Mouse (Mus musculus) forebrain, embryonic 11.5 days (tissue): ENCODE data around the gene Tcap. TPM values are rescaled to one million over a fixed set of nuclear protein-coding genes. Genes with fewer than 3 reads are reported as not detected.

Experiments used
- ATAC-seq: fragments of 200-750 bp; cut with Nextera tagmentation; replicated peaks from 2 replicates; pipeline ENCODE4 v1.8.0; 2017; ENCODE audit warnings: moderate TSS enrichment; ENCODE audit not compliant: low FRiP score
- DNase-seq: peaks from one replicate; pipeline ENCODE4 v3.0.0-alpha.2; 2017; ENCODE audit warnings: low spot score
- H3K27ac ChIP-seq: fragments of 300-500 bp; sonication (generic); 2 replicates; pipeline ENCODE4 v1.5.1; 2014; ENCODE audit warnings: low read depth, low read length
- H3K27me3 ChIP-seq: fragments of 300-500 bp; sonication (generic); 2 replicates; pipeline ENCODE4 v1.6.1; 2014; ENCODE audit warnings: mild to moderate bottlenecking, low read length, mixed read lengths; ENCODE audit not compliant: control insufficient read depth, insufficient read depth
- H3K36me3 ChIP-seq: fragments of 300-500 bp; sonication (generic); 2 replicates; pipeline ENCODE4 v1.6.1; 2014; ENCODE audit warnings: mild to moderate bottlenecking, low read length, moderate library complexity, mixed read lengths; ENCODE audit not compliant: control insufficient read depth, insufficient read depth
- H3K4me1 ChIP-seq: fragments of 300-500 bp; sonication (generic); replicated peaks from 2 replicates; pipeline ENCODE4 v1.6.1; 2014; ENCODE audit warnings: low read length, mixed read lengths; ENCODE audit not compliant: control insufficient read depth, insufficient read depth
- H3K4me2 ChIP-seq: fragments of 300-500 bp; sonication (generic); 2 replicates; pipeline ENCODE4 v1.6.1; 2014; ENCODE audit warnings: low read depth, mild to moderate bottlenecking, low read length, moderate library complexity, mixed read lengths; ENCODE audit not compliant: severe bottlenecking
- H3K4me3 ChIP-seq: fragments of 300-500 bp; sonication (generic); 2 replicates; pipeline ENCODE4 v1.5.1; 2014; ENCODE audit warnings: low read depth, low read length
- H3K9ac ChIP-seq: fragments of 300-500 bp; sonication (generic); 2 replicates; pipeline ENCODE4 v1.6.1; 2014; ENCODE audit warnings: low read length
- H3K9me3 ChIP-seq: fragments of 300-500 bp; sonication (generic); 2 replicates; pipeline ENCODE4 v1.6.1; 2016; ENCODE audit warnings: low read length, mixed read lengths; ENCODE audit not compliant: control insufficient read depth
- WGBS: fragments of 180-500 bp; shearing (Covaris S2); extraction: QIAGEN DNeasy Blood & Tissue Kit; methylation state at CpG from one replicate; pipeline ENCODE4 v1.1.7; 2014; 5-methylcytosine and 5-hydroxymethylcytosine counted together
- polyA plus RNA-seq: library from polyadenylated mRNA; unstranded; fragments of >200 nt; fragmentation: Nextera tagmentation; extraction: Ambion mirVana; gene quantifications from 2 replicates; pipeline ENCODE4 v1.2.1, GENCODE M21; 2014

The Tcap gene
- polyA plus RNA-seq, 1 experiment from 2014 or later = not detected

DNA sequence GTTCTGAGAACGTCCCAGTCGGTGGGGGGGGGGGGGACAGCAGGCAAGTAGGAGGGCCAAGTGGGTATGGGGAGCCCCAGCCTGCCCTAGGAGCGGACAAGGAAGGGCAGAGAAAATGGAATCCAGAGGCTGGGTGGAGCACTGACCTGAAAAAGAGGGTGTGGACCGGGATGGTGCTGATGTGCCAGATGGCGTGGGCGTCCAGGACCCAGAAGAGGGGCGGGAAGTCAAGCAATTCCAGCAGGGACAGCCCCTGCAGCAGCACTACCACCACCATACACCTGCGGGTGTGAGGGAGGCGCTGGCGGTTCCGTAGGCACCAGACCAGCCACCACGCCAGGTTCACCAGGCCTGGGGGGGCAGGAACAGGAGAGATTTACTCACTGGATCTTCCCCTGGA, 6.5 kb downstream of the Tcap start:
- Histone ChIP-seq H3K9me3 (no peaks in the 10 kb centered on the region), H3K27me3 (peaks cover 26% of the 10 kb centered on the region), H3K27ac (no peak overlapping the region), H3K9ac (no peak overlapping the region), H3K4me2 (no peak overlapping the region), H3K36me3 (no peaks in the 10 kb centered on the region), H3K4me3 (no peak overlapping the region), H3K4me1 (0 out of 2 replicates have a peak, but pooled peaks cover 2% of the 10 kb centered on the region)
- WGBS = 71% methylated on average over 12 of the region's 12 CpGs
- no peak for DNase-seq
- no peak for ATAC-seq

- Histone ChIP-seq H3K9me3 (no peaks in the 10 kb centered on the region), H3K27ac (no peak overlapping the region), H3K36me3 (no peaks in the 10 kb centered on the region), H3K4me2 (no peak overlapping the region), H3K9ac (no peak overlapping the region), H3K4me3 (no peak overlapping the region), H3K4me1 (0 out of 2 replicates have a peak, but pooled peaks cover 2% of the 10 kb centered on the region), H3K27me3 (peaks cover 12% of the 10 kb centered on the region)
- no peak for DNase-seq
- ATAC-seq = no peak
- 19% methylated on average over 8 of the region's 8 CpGs for WGBS
Observed at GRCm38 (mm10) chr11:98392034-98392433, 8.4 kb downstream of the Tcap start.

DNA sequence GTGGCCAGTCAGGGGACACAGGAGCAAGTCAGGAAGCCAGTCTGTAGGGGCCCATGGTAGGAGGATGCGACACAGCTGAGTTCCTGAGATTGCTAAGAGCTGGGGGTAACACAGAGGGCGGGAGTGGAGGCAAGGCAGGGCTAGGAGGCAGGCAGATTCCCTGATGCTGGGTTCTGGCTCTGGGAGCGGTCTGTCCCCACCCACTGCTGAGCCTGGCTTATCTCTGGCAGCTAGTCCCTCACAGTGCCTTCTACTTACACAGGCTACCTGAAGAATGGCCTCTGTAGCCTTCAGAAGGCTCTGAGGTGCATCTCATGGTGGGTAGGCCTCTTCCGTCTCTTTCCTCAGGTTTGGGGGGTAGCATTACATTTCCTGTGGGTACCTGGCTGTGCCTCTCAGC, 9.0 kb downstream of the Tcap start:
- no peak overlapping the region for H3K9ac ChIP-seq
- H3K9me3 ChIP-seq = no peaks in the 10 kb centered on the region
- no peak overlapping the region for H3K27ac ChIP-seq
- H3K36me3 ChIP-seq = no peaks in the 10 kb centered on the region
- WGBS = 49% methylated on average over 4 of the region's 4 CpGs
- no peak overlapping the region for H3K4me2 ChIP-seq
- no peak for ATAC-seq
- H3K4me3 ChIP-seq = no peak overlapping the region
- H3K4me1 ChIP-seq = 0 out of 2 replicates have a peak, but pooled peaks cover 2% of the 10 kb centered on the region
- H3K27me3 ChIP-seq = peaks cover 6% of the 10 kb centered on the region
- no peak for DNase-seq

DNA sequence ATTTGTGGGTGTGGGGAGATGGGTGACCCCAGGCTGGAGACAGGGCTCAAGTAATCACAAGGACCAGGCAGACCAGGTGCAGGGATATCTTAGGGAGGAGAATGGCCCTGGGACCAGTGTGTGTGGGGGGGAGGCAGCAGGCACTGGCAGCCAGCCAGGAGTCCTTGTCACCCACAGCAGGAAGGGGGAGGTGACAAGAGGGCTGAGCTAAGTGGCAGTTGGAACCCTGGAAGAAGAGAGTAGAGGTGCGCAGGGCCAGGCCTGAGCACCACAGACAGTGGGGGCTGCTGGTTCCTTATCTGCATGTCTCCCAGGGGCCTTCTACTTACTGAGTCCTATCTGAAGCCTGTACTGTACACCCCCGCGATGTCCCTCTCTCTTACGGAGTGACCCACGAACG, 9.7 kb downstream of the Tcap start:
- Histone ChIP-seq H3K9ac (no peak overlapping the region), H3K4me2 (no peak overlapping the region), H3K36me3 (no peaks in the 10 kb centered on the region), H3K27ac (no peak overlapping the region), H3K9me3 (no peaks in the 10 kb centered on the region), H3K4me1 (0 out of 2 replicates have a peak, but pooled peaks cover 2% of the 10 kb centered on the region), H3K27me3 (peaks cover under 1% of the 10 kb centered on the region; the same call in 1 of the 2 replicates), H3K4me3 (no peak overlapping the region)
- ATAC-seq (no peak), DNase-seq (no peak)
- WGBS = 79% methylated on average over 6 of the region's 6 CpGs

DNA sequence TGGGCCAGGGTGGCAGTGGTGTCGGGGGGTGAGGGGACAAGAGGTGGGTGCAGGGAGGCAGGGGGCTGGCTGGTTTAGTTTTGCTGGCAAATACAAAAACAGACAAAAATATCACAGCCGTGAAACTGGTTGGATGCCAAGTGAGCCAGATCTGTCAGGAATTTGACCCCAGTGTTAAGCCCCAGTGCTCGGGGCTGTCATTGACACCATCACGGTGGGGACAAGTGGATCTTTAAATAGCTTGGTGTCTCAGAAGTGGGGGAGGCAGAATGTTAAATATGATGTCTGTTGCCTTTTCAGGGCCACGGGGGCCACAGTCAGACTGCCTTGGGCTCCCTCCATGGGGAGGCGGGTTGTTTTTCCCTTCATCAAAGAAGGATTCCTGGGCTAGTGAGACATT, 10.7 kb downstream of the Tcap start:
- H3K36me3 ChIP-seq = no peaks in the 10 kb centered on the region
- H3K4me1 ChIP-seq = no peaks in the 10 kb centered on the region
- no peaks in the 10 kb centered on the region; the same call in 1 of the 2 replicates for H3K27me3 ChIP-seq
- H3K4me3 ChIP-seq = no peak overlapping the region
- H3K4me2 ChIP-seq = no peak overlapping the region
- DNase-seq = no peak
- ATAC-seq = no peak
- no peaks in the 10 kb centered on the region for H3K9me3 ChIP-seq
- H3K9ac ChIP-seq = no peak overlapping the region
- WGBS = 59% methylated on average over 6 of the region's 6 CpGs
- no peak overlapping the region for H3K27ac ChIP-seq

- no peak overlapping the region for H3K9ac ChIP-seq
- no peak overlapping the region for H3K4me2 ChIP-seq
- H3K27me3 ChIP-seq = no peaks in the 10 kb centered on the region
- ATAC-seq (no peak), DNase-seq (no peak)
- H3K27ac ChIP-seq = no peak overlapping the region
- no peak overlapping the region for H3K4me3 ChIP-seq
- no peaks in the 10 kb centered on the region for H3K36me3 ChIP-seq
- WGBS = 67% methylated on average over 4 of the region's 4 CpGs
- no peaks in the 10 kb centered on the region for H3K4me1 ChIP-seq
- H3K9me3 ChIP-seq = no peaks in the 10 kb centered on the region
Observed at GRCm38 (mm10) chr11:98395041-98395440, 11.4 kb downstream of the Tcap start.

- Histone ChIP-seq H3K9ac (no peak overlapping the region), H3K4me3 (no peak overlapping the region), H3K9me3 (no peaks in the 10 kb centered on the region), H3K4me2 (no peak overlapping the region), H3K4me1 (0 out of 2 replicates have a peak, but pooled peaks cover 3% of the 10 kb centered on the region), H3K27me3 (no peaks in the 10 kb centered on the region), H3K36me3 (no peaks in the 10 kb centered on the region), H3K27ac (no peak overlapping the region)
- 90% methylated on average over 7 of the region's 7 CpGs for WGBS
- no peak for ATAC-seq
- DNase-seq = no peak
Observed at GRCm38 (mm10) chr11:98397946-98398345, 14.3 kb downstream of the Tcap start.

DNA sequence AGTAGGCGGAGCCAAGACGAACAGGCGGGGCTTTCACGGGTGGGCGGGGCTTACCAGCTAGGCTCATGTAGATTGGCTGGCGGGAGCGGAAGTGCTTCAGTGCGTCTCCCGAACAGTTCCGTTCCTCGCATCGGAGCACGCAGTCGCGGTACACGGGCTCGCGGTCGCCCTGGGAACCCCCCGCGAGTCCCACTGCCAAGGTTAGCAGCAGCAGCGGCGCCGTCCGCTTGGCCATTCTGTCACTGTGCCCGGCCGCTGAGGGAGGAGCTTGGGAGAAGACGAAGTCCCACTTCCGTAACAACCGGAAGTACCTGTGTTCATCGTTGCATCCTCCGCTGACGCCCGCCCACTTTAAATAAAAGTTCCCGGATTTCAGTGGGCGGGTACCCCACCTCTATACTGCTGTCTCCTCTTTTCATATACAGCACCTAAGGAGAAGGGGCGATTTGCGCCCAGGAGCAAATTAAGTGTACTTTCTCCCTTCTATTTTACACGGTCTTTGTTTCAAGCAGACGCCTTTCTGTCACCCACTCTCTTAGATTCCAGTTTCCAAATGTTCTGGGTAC, 16.6 kb downstream of the Tcap start, which contains the start of gene Pgap3:
Gene Pgap3, minus strand, starts transcription at position 330 of the 566 bp plus-strand sequence.
- no peaks in the 10 kb centered on the region for H3K27me3 ChIP-seq
- H3K36me3 ChIP-seq = no peaks in the 10 kb centered on the region
- under 1% methylated on average over 40 of the region's 40 CpGs for WGBS
- peak within 1 kb of the TSS; percentile 87 for H3K9ac ChIP-seq
- peak within 1 kb of the TSS; percentile 69 for H3K4me2 ChIP-seq
- no peaks in the 10 kb centered on the region for H3K9me3 ChIP-seq
- H3K4me3 ChIP-seq = peak within 1 kb of the TSS; percentile 69
- H3K4me1 ChIP-seq = 0 out of 2 replicates have a peak, but pooled peaks cover 3% of the 10 kb centered on the region
- H3K27ac ChIP-seq = peak within 1 kb of the TSS; percentile 98
- DNase-seq (peak; percentile 92), ATAC-seq (peak; percentile 91)

DNA sequence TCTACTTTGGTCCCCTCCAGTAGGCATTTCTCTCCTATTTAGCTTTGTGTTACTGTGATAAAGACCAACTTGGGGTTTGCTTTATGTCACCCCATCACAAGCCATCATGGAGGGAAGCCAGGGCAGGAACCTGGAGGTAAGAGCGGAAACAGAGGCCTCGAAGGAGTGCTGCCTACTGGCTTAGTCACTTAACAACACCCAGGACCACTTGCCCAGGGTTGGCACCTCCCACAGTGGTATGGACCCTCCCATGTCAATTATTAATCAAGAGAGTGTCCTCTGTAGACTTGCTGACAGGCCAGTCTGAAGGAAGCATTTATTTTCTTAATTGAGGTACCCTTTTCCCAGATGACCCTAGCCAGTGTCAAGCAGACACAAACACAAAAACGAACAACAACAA, 17.2 kb downstream of the Tcap start:
- H3K9me3 ChIP-seq = no peaks in the 10 kb centered on the region
- 0 out of 2 replicates have a peak, but pooled peaks have one; percentile 13 for ATAC-seq
- peak overlapping the region; percentile 98; the same call in 1 of the 2 replicates for H3K27ac ChIP-seq
- peak overlapping the region; percentile 69 for H3K4me2 ChIP-seq
- H3K36me3 ChIP-seq = no peaks in the 10 kb centered on the region
- H3K4me3 ChIP-seq = peak overlapping the region; percentile 69
- WGBS = 59% methylated on average over 3 of the region's 3 CpGs
- DNase-seq = no peak
- peak overlapping the region; percentile 87 for H3K9ac ChIP-seq
- no peaks in the 10 kb centered on the region for H3K27me3 ChIP-seq
- H3K4me1 ChIP-seq = 0 out of 2 replicates have a peak, but pooled peaks cover 3% of the 10 kb centered on the region
